Mouse (Mus musculus): ENCODE measurements around the gene Atp8a1.

GRCm38 (mm10) chr5:67833841-67834240, 13.4 kb downstream of the Atp8a1 start:
- TF ChIP-seq EP300 (IDR thresholded peaks at IDR 0.05): no peak
- no peak for TF ChIP-seq CTCF (IDR thresholded peaks at IDR 0.05)

Measured in lung, postnatal 0 days (tissue).